Mouse (Mus musculus) midbrain, postnatal 0 days (tissue): ENCODE results near the gene Golph3l. TPM values are rescaled to one million over a fixed set of nuclear protein-coding genes. Genes with fewer than 3 reads are reported as not detected.
A peak's percentile ranks its signal among the peaks of the same experiment; 100 is the strongest.
"Not testable (repeated sequence)": the region's sequence is repeated elsewhere in the genome, so short reads cannot be mapped to it uniquely, and the experiment has no call there.

Experiments used
- ATAC-seq: fragments of 200-750 bp; cut with Nextera tagmentation; 2 replicates; pipeline ENCODE4 v1.8.0; 2017; ENCODE audit warnings: moderate number of reproducible peaks, mild to moderate bottlenecking, moderate TSS enrichment, moderate library complexity; ENCODE audit not compliant: low FRiP score
- DNase-seq: peaks from one replicate; pipeline ENCODE4 v3.0.0-alpha.2; 2015; ENCODE audit warnings: low spot score
- H3K27ac ChIP-seq: fragments of 300-500 bp; sonication (generic); 2 replicates; pipeline ENCODE4 v1.5.1; 2014; ENCODE audit warnings: low read depth, mild to moderate bottlenecking, low read length, mixed read lengths
- H3K27me3 ChIP-seq: fragments of 300-500 bp; sonication (generic); 2 replicates; pipeline ENCODE4 v1.6.1; 2014; ENCODE audit warnings: low read length, control low read depth, mixed read lengths; ENCODE audit not compliant: insufficient read depth
- H3K36me3 ChIP-seq: fragments of 300-500 bp; sonication (generic); 2 replicates; pipeline ENCODE4 v1.6.1; 2014; ENCODE audit warnings: low read length, control low read depth, mixed read lengths; ENCODE audit not compliant: insufficient read depth
- H3K4me1 ChIP-seq: fragments of 300-500 bp; sonication (generic); 2 replicates; pipeline ENCODE4 v1.6.1; 2014; ENCODE audit warnings: mild to moderate bottlenecking, control low read depth, antibody characterized with exemption, low read length, mixed read lengths; ENCODE audit not compliant: insufficient read depth
- H3K4me2 ChIP-seq: fragments of 300-500 bp; sonication (generic); 2 replicates; pipeline ENCODE4 v1.6.1; 2014; ENCODE audit warnings: low read depth, mild to moderate bottlenecking, low read length, mixed read lengths; ENCODE audit not compliant: poor library complexity, severe bottlenecking
- H3K4me3 ChIP-seq: fragments of 300-500 bp; sonication (generic); 2 replicates; pipeline ENCODE4 v1.5.1; 2014; ENCODE audit warnings: low read depth, mild to moderate bottlenecking, low read length, moderate library complexity
- H3K9ac ChIP-seq: fragments of 300-500 bp; sonication (generic); replicated peaks from 2 replicates; pipeline ENCODE4 v1.6.1; 2014; ENCODE audit warnings: mild to moderate bottlenecking, low read length, moderate library complexity, mixed read lengths; ENCODE audit not compliant: poor library complexity, severe bottlenecking
- H3K9me3 ChIP-seq: fragments of 300-500 bp; sonication (generic); 2 replicates; pipeline ENCODE4 v1.6.1; 2016; ENCODE audit warnings: low read length, control low read depth
- CTCF ChIP-seq: IDR thresholded peaks from 2 replicates; pipeline ENCODE4 v1.5.1; 2016; ENCODE audit warnings: antibody characterized with exemption, mild to moderate bottlenecking
- WGBS: fragments of 180-500 bp; shearing (Covaris S2); extraction: QIAGEN DNeasy Blood & Tissue Kit; methylation state at CpG from one replicate; pipeline ENCODE4 v1.1.7; 2014; 5-methylcytosine and 5-hydroxymethylcytosine counted together
- polyA plus RNA-seq: library from polyadenylated mRNA; unstranded; fragments of >200 nt; fragmentation: Nextera tagmentation; extraction: Ambion mirVana; gene quantifications from 2 replicates; pipeline ENCODE4 v1.2.1, GENCODE M21; 2015
- total RNA-seq: library from RNA; depleted of rRNA; stranded (reverse); fragments of >200 nt; gene quantifications from 2 replicates; pipeline ENCODE4 v1.2.3, GENCODE M21; 2014

The Golph3l gene
- total and polyA plus RNA-seq, 2 experiments from 2014 or later: 18.8 to 22.2 TPM

GRCm38 (mm10) chr3:95618511-95618910, 29.8 kb downstream of the Golph3l start:
- WGBS: 90% methylated on average over 1 of the region's 1 CpGs
- Histone ChIP-seq H3K27me3 (no peaks in the 10 kb centered on the region), H3K9me3 (no peaks in the 10 kb centered on the region), H3K4me2 (no peak overlapping the region), H3K27ac (no peak overlapping the region), H3K4me3 (no peak overlapping the region), H3K36me3 (peaks cover 15% of the 10 kb centered on the region), H3K9ac (no peak overlapping the region), H3K4me1 (no peaks in the 10 kb centered on the region)
- ATAC-seq: no peak
- no peak for DNase-seq
- TF ChIP-seq CTCF: no peak

DNA sequence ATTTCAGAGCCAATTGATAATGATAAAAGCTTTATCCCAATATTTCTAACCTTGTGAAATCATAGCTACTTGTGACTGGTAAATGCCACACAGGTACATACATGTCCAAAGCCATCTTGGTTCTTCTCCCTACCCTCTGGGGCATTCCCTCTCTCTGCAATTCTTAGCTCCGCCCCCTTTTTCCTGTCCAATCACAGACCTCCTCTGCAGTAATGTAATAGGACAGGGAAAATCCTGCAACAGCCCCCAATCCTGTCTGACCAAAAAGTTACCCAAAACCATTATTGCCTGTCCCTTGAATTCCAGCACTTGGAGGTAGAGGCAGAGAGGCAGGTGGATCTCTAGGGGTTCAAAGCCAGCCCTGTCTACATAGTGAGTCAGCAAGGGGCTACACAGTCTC, 32.5 kb downstream of the Golph3l start:
- WGBS: 88% methylated on average over 1 of the region's 1 CpGs
- H3K4me3 ChIP-seq: no peak overlapping the region
- no peaks in the 10 kb centered on the region for H3K9me3 ChIP-seq
- peaks cover 11% of the 10 kb centered on the region for H3K36me3 ChIP-seq
- H3K4me1 ChIP-seq: peaks cover 4% of the 10 kb centered on the region; the same call in 1 of the 2 replicates
- no peak for DNase-seq
- H3K27ac ChIP-seq: no peak overlapping the region
- H3K4me2 ChIP-seq: no peak overlapping the region
- no peak for ATAC-seq
- no peak for TF ChIP-seq CTCF
- no peaks in the 10 kb centered on the region for H3K27me3 ChIP-seq
- no peak overlapping the region for H3K9ac ChIP-seq

DNA sequence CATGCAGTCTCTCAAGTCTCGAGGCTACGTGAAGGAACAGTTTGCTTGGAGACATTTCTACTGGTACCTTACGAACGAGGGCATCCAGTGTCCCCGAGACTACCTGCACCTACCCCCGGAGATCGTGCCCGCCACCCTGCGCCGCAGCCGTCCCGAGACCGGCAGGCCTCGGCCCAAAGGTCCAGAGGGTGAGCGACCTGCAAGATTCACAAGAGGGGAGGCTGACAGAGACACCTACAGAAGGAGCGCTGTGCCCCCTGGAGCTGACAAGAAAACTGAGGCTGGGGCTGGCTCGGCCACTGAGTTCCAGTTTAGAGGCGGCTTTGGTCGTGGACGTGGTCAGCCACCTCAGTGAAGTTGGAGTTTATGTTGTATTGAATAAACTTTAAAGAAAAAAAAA, 33.7 kb downstream of the Golph3l start:
- H3K4me1 ChIP-seq, H3K4me2 ChIP-seq, H3K9me3 ChIP-seq, H3K9ac ChIP-seq, H3K4me3 ChIP-seq, H3K27ac ChIP-seq, DNase-seq, H3K27me3 ChIP-seq, ATAC-seq: not testable (repeated sequence)
- H3K36me3 ChIP-seq: peaks cover 11% of the 10 kb centered on the region
- 95% methylated on average over 19 of the region's 20 CpGs for WGBS

DNA sequence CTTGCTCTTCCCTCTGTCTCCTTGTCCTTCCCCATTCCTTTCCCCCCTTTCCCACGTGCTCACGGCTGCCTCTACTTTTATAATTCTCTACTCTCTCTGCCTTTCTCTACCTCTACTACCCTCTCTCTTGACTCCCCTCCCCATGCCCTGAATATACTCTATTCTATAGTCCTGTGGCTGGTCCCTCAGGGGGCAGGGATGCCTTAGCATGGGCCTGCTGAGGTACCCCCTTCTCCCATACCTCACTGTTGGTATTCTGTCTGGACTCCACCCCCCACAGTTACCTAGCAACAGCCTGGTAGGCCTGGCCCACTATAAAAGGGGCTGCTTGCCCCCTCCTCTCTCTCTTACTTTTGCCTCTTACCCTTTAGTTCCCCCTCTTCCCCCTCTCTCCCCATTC, 34.8 kb downstream of the Golph3l start:
- H3K4me1 ChIP-seq: peaks cover 5% of the 10 kb centered on the region; the same call in 1 of the 2 replicates
- DNase-seq (no peak), ATAC-seq (no peak)
- peaks cover 14% of the 10 kb centered on the region; the same call in 1 of the 2 replicates for H3K36me3 ChIP-seq
- no peak overlapping the region for H3K9ac ChIP-seq
- no peaks in the 10 kb centered on the region for H3K27me3 ChIP-seq
- no peak overlapping the region for H3K4me2 ChIP-seq
- no peak overlapping the region for H3K27ac ChIP-seq
- WGBS: 70% methylated on average over 2 of the region's 2 CpGs
- TF ChIP-seq CTCF: no peak
- H3K4me3 ChIP-seq: no peak overlapping the region
- H3K9me3 ChIP-seq: no peaks in the 10 kb centered on the region

DNA sequence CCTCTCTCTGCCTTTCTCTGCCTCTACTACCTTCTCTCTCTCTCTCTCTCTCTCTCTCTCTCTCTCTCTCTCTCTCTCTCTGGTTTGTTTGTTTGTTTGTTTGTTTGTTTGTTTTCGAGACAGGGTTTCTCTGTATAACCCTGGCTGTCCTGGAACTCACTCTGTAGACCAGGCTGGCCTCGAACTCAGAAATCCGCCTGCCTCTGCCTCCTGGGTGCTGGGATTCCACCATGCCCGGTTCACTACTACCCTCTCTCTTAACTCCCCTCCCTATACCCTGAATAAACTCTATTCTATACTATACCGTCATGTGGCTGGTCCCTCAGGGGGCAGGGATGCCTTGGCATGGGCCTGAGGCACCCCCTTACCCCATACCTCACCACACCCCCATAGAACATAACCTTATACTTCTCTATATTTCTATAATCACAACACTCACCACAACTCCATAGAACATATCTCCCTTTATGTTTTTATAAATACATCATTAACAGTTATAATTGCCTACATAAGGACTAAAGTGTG, 35.3 kb downstream of the Golph3l start:
- Histone ChIP-seq H3K36me3 (peaks cover 19% of the 10 kb centered on the region; the same call in 1 of the 2 replicates), H3K4me2 (peak overlapping the region; percentile 37), H3K27ac (peak overlapping the region; percentile 90), H3K4me3 (peak overlapping the region; percentile 49)
- H3K9ac ChIP-seq, ATAC-seq, H3K9me3 ChIP-seq, H3K27me3 ChIP-seq, H3K4me1 ChIP-seq, DNase-seq: not testable (repeated sequence)
- 67% methylated on average over 5 of the region's 5 CpGs for WGBS

GRCm38 (mm10) chr3:95624628-95625503, 36.1 kb downstream of the Golph3l start, which contains the start of gene Ensa:
Ensa (plus strand) TSS chr3:95624993.
- peak within 1 kb of the TSS; percentile 49 for H3K4me3 ChIP-seq
- TF ChIP-seq CTCF: no peak
- peak within 1 kb of the TSS; percentile 75 for H3K9ac ChIP-seq
- peak; percentile 100 for DNase-seq
- no peaks in the 10 kb centered on the region for H3K27me3 ChIP-seq
- no peaks in the 10 kb centered on the region for H3K9me3 ChIP-seq
- H3K4me2 ChIP-seq: peak within 1 kb of the TSS; percentile 55
- under 1% methylated on average over 44 of the region's 44 CpGs for WGBS
- H3K4me1 ChIP-seq: peaks cover 5% of the 10 kb centered on the region; the same call in 1 of the 2 replicates
- peaks cover 26% of the 10 kb centered on the region for H3K36me3 ChIP-seq
- peak within 1 kb of the TSS; percentile 90 for H3K27ac ChIP-seq
- peak; percentile 99 for ATAC-seq
